Mouse (Mus musculus) induced T-regulatory cell, adult 2 months (primary cell): ENCODE results near the gene Cep170b.

ENCODE experiments used
- DNase-seq: peaks from one replicate; pipeline ENCODE4 v3.0.0-alpha.2; 2012; ENCODE audit warnings: low read depth

Cep170b gene

GRCm38 (mm10) chr12:112764141-112764540 is 43.9 kb downstream of the Cep170b start:
- no peak for DNase-seq

GRCm38 (mm10) chr12:112764991-112765390 is 44.7 kb downstream of the Cep170b start:
- DNase-seq = no peak

- DNase-seq = no peak
Measured at GRCm38 (mm10) chr12:112766586-112766985, 46.3 kb downstream of the Cep170b start.

GRCm38 (mm10) chr12:112767036-112767890 is 47.0 kb downstream of the Cep170b start:
- DNase-seq = no peak

- DNase-seq = no peak
Measured at GRCm38 (mm10) chr12:112768166-112768565, 47.9 kb downstream of the Cep170b start.

GRCm38 (mm10) chr12:112769031-112769430 is 48.8 kb downstream of the Cep170b start:
- peak; percentile 28 for DNase-seq

GRCm38 (mm10) chr12:112769751-112770150 is 49.5 kb downstream of the Cep170b start:
- DNase-seq = no peak

GRCm38 (mm10) chr12:112770396-112770795 is 50.1 kb downstream of the Cep170b start:
- no peak for DNase-seq

GRCm38 (mm10) chr12:112772306-112772705 is 52.1 kb downstream of the Cep170b start:
- no peak for DNase-seq

- DNase-seq = no peak
Measured at GRCm38 (mm10) chr12:112773366-112773765, 53.1 kb downstream of the Cep170b start.

GRCm38 (mm10) chr12:112774026-112774425 is 53.8 kb downstream of the Cep170b start:
- DNase-seq = no peak

- DNase-seq = no peak
Measured at GRCm38 (mm10) chr12:112774481-112774880, 54.2 kb downstream of the Cep170b start.

- DNase-seq = no peak
Measured at GRCm38 (mm10) chr12:112791026-112791425, 70.8 kb downstream of the Cep170b start.

GRCm38 (mm10) chr12:112793601-112794355 is 73.5 kb downstream of the Cep170b start:
- DNase-seq = no peak

- no peak for DNase-seq
Measured at GRCm38 (mm10) chr12:112794356-112794816, 74.1 kb downstream of the Cep170b start.

- DNase-seq = no peak
Measured at GRCm38 (mm10) chr12:112794998-112795397, 74.7 kb downstream of the Cep170b start.

GRCm38 (mm10) chr12:112795466-112796104 is 75.3 kb downstream of the Cep170b start:
- no peak for DNase-seq
